Mouse (Mus musculus) 416B (cell line): ENCODE data around the gene Trpm4.
"Not testable (repeated sequence)": the region's sequence is repeated elsewhere in the genome, so short reads cannot be mapped to it uniquely, and the experiment has no call there.

ENCODE experiments used
- DNase-seq: peaks from one replicate; pipeline ENCODE4 v3.0.0; 2011; ENCODE audit warnings: low read depth

Gene Trpm4

GRCm38 (mm10) chr7:45333431-45333982 is at the start of gene Trpm4:
Trpm4 (minus strand) TSS chr7:45333780.
- peak; percentile 75 for DNase-seq

GRCm38 (mm10) chr7:45376057-45376456 is 42.5 kb upstream of the Trpm4 start:
- no peak for DNase-seq

- DNase-seq, result peak; percentile 43
These were observed 41.0 kb upstream of the Trpm4 start for GRCm38 (mm10) chr7:45374620-45375019.

- DNase-seq, result peak; percentile 23
These were observed 38.8 kb upstream of the Trpm4 start for GRCm38 (mm10) chr7:45372371-45372770.

- DNase-seq, result no peak
These were observed 37.1 kb upstream of the Trpm4 start, which contains the start of gene Lin7b for GRCm38 (mm10) chr7:45370475-45371311. Lin7b (minus strand) TSS chr7:45370583.

- DNase-seq, result no peak
These were observed 36.4 kb upstream of the Trpm4 start for GRCm38 (mm10) chr7:45369836-45370474.

- DNase-seq, result no peak
These were observed 35.6 kb upstream of the Trpm4 start for GRCm38 (mm10) chr7:45369022-45369745.

GRCm38 (mm10) chr7:45368178-45368577 is 34.6 kb upstream of the Trpm4 start:
- no peak for DNase-seq

GRCm38 (mm10) chr7:45367020-45367880 is 33.7 kb upstream of the Trpm4 start:
- DNase-seq, result peak; percentile 97

- no peak for DNase-seq
These were observed 33.1 kb upstream of the Trpm4 start, which contains the start of gene Ppfia3 for GRCm38 (mm10) chr7:45366652-45367019. Ppfia3 (minus strand) TSS chr7:45367019.

GRCm38 (mm10) chr7:45365742-45366651 is 32.4 kb upstream of the Trpm4 start:
- DNase-seq, result no peak

- no peak for DNase-seq
These were observed 30.4 kb upstream of the Trpm4 start for GRCm38 (mm10) chr7:45363983-45364382.

GRCm38 (mm10) chr7:45362801-45363200 is 29.2 kb upstream of the Trpm4 start:
- DNase-seq, result peak; percentile 51

- DNase-seq, result no peak
These were observed 27.7 kb upstream of the Trpm4 start for GRCm38 (mm10) chr7:45361243-45361804.

GRCm38 (mm10) chr7:45360404-45361125 is 27.0 kb upstream of the Trpm4 start:
- no peak for DNase-seq

GRCm38 (mm10) chr7:45359081-45359480 is 25.5 kb upstream of the Trpm4 start:
- not testable (repeated sequence) for DNase-seq

GRCm38 (mm10) chr7:45356087-45356486 is 22.5 kb upstream of the Trpm4 start:
- no peak for DNase-seq

GRCm38 (mm10) chr7:45355318-45356020 is 21.9 kb upstream of the Trpm4 start:
- DNase-seq, result no peak

- DNase-seq, result no peak
These were observed 19.5 kb upstream of the Trpm4 start for GRCm38 (mm10) chr7:45353041-45353440.
